Mouse (Mus musculus) left cerebral cortex, postnatal 25 days (tissue): Measurements from ENCODE around the gene Atxn7. TPM values are rescaled to one million over a fixed set of nuclear protein-coding genes. Genes with fewer than 3 reads are reported as not detected.
"Not testable (repeated sequence)": the region's sequence is repeated elsewhere in the genome, so short reads cannot be mapped to it uniquely, and the experiment has no call there.

Experiments used
- DNase-seq, 2 experiments: peaks; one replicate each; pipeline ENCODE4 v3.0.0; 2022; ENCODE audit warnings: low spot score in 2 of 2, mixed read lengths in 1 of 2
- intact Hi-C: fragments of 180-260 bp; cut with DNase I; formaldehyde crosslinking; loops from one replicate; pipeline ENCODE4 v1.15.1; 2025
- total RNA-seq, 2 experiments: library from RNA; stranded (reverse); gene quantifications; 2 replicates each; pipeline ENCODE4 v1.2.3; 2021

Atxn7 gene
- 10 to 100 TPM; 23.3 to 25.1 TPM for total RNA-seq

DNA sequence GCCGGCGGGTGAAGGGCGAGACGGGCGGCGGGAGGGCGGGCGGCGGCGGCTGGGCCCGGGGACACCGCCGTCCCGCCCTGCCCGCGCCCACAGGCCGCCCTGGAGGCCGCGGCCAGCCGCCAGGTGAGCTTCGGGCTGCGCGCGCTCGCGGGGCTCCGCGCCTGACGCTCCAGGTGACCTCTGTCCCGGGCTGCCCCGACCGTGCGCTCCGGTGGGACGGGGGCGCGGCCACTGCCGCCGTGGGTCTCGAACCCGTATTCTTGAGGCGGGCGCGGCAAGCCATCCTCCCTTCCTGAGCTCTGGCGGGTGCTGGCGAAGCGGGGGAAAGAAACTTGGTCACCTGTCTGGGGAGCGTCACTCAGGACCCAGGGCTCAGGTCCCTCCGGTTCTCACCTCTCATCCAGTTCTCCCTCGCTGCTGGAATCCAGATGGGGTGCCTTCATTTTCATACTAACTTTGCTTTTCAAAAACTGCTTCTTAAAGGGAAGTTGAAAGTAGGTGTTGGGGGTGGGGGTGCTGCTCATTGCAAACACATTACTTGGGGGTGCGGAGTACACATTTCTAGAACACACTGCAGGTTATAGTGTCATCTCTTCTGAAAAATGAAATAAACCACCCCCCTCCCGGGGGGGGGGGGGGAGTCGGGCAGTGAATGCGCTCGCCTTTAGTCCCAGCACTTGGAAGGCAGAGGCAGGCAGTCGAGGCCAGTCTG lies at the start of gene Atxn7, which contains the start of gene Thoc7:
Gene Atxn7 (plus strand): TSS at position 40 of the 712 bp plus-strand sequence.
Gene Thoc7 (minus strand): TSS at position 452 of the 712 bp plus-strand sequence.
- intact Hi-C loops, result loop anchor here (5.0 kb wide), 1 partner anchor 136 kb away; no protein-coding TSS in a partner anchor
- DNase-seq, result peak; percentile 30 to 40

DNA sequence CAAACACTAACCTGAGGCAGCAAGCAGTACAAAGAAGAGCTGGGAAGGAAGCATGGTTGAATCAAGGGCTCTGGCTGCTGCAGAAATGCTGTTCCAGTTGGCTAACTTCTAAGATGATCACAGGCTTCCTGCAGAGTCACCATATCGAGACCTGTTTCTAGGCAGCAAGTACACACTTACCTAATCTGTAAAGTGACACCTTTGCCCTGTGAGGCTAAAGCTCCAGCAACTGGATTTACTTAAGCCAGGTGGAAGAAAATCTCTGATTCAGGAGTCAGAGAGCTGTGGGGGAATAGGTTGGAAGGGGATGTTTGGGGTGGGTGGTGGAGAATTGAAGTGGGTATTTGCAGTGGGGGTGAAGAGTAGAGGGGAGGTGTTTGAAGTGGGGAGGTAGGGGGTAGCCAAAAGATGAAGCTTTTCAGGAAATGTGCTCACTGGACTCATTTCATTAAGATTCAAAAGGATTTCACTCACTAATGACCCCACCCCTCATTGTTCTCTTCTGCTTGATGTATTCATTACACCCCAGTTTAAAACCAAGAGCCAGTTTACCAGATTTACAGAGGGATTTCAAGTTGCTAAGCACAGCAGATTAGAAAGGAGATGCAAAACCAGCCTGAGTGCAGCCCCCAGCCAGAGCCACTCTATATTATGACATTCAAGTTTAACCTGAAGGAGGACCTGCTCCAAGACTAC lies 46.7 kb upstream of the Atxn7 start, which contains the start of gene Gm281:
Gene Gm281 (minus strand): TSS at position 92 of the 696 bp plus-strand sequence.
- no peak for DNase-seq
- intact Hi-C loops, result loop anchor here (5.0 kb wide), 1 partner anchor 452 kb away; no protein-coding TSS in a partner anchor

GRCm38 (mm10) chr14:13915207-13915606 lies 46.0 kb upstream of the Atxn7 start:
- intact Hi-C loops, result loop anchor here (5.0 kb wide), 1 partner anchor 453 kb away; no protein-coding TSS in a partner anchor
- no peak for DNase-seq

DNA sequence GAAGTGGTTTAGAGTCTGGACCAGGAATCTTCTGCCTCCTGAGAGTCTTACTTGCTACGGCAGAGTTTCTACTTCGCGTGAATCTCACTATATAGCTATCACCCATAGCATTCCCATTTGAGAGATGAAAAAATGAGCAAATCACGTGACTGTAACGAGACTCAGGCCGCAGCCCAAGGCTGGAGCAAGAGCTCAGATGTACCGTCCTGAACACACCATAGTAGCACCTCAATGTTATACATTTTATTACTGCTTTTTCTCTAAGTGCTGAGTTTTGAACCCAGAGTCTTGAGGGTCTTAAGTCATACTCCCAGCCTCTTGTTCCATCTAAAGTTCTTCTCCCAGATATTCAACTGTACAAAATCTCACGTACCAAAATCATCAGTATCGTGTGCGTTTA lies 44.0 kb upstream of the Atxn7 start:
- intact Hi-C loops, result loop anchor here (1.0 to 5.0 kb wide), 2 partner anchors 455 to 561 kb away; no protein-coding TSS in a partner anchor
- no peak for DNase-seq

- peak; percentile 77 to 82 for DNase-seq
- intact Hi-C loops, result loop anchor here (1.0 to 5.0 kb wide), 2 partner anchors 455 to 561 kb away; no protein-coding TSS in a partner anchor
Observed at GRCm38 (mm10) chr14:13917630-13918029, 43.6 kb upstream of the Atxn7 start.

DNA sequence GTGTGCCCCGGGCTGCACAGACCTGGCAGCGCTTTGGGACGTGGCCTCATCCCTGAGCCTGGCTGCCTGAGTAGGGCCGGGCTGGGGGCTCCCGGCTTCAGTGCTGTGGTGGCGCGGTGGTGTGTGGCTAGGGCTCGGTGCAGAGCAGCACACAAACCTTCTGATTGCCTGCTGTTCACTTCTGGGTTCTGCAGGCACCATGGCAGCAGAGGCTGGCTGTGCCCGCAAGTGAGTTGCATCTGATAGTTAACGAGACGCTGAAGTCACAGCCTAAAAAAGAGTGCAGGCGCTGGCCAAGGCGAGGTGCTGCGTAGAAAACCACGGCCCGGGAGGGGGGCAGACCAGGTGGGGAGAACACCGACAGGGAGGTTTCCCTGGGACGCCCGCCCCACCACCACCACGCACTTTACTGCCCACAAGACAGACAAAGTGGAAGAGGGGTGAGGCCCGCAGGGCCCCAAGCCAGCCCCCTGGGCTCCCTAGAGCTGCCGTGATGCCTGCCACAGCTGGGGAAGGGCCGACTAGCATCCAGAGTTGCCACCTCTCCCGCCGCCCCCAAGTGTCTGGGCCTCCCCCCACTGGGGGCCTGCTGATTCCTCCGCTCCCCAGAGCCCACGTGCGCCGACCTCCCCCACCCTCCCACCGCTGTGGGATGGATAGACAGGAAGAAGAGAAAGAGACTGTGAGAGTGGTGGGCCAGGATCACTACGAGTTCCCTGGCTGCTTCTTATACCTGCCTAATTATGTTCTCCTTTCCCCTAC lies 27.8 kb upstream of the Atxn7 start:
- intact Hi-C loops, result no loop called here
- DNase-seq, result no peak

DNA sequence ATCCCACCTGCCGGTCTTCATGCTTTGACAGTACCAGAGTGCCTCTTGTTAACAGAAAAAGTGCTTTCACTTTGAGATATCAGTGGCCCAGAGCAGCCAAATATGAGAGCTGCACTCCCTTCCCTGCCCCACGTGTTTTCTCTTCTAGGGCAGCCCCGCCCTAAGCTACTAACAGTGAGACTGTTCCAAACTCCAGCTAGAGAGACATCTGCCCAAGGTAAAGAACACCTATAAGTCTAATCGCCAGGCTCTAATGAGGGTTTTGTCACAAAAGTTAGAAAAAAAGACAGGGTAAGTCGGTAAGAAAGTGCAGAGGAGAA lies 27.2 kb upstream of the Atxn7 start:
- intact Hi-C loops, result no loop called here
- DNase-seq, result no peak

DNA sequence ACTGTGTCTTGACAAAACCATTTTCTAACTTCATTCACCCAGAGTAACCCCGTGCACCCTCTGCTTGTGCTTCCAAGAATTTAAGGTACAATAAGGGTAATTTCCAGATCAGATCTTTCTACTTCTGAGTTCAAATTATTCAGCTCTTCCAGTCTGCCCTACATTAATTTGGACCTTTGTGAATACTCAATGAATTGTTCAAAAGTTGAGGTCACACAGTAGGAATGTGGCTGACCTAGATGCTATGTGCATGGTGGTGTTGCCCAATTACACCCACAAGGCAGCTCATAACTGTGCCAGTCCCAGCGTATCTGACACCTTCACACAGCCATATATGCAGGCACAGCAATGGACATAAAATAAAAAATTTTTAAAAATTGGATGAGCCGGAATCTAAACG lies 16.6 kb upstream of the Atxn7 start:
- intact Hi-C loops, result no loop called here
- no peak for DNase-seq

DNA sequence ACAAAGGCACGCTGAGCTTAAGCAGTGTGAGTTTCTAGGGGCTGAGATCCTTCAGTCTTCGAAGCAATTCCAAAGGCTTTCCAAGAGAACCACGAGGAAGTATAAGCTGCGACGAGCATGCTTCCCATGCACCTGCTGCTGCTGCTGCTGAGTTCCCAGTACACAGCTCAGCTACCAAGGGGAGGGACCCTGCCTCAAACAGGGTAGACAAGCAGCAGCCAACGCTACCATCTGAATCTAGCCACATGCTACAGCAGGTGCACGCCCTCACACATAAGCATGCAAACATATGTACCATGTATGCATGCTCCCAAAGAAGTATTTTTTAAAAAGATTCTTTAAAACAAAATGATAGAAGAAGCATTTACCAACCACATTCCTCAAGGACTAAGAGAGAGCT lies 12.9 kb upstream of the Atxn7 start:
- intact Hi-C loops, result no loop called here
- DNase-seq, result no peak

- intact Hi-C loops, result no loop called here
- peak in 1 of 2 experiments; percentile 14 for DNase-seq
Observed at GRCm38 (mm10) chr14:13950401-13950800, 10.8 kb upstream of the Atxn7 start.

DNA sequence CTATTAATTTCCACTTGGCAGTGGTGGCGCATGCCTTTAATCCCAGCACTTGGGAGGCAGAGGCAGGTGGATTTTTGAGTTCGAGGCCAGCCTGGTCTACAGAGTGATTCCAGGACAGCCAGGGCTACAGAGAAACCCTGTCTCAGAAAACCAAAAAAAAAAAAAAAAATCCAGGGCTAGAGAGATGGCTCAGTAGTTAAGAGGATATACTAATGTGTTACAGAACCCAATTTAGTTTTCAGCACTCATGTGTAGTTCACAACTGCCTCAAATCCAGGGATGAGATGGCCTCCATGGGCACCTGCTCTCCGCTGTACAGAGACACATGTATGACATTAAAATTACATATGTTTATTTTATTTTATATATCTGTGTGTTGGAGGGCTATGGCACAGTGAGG lies 9.1 kb upstream of the Atxn7 start:
- intact Hi-C loops, DNase-seq: not testable (repeated sequence)

- intact Hi-C loops, result loop anchor here (1.0 to 5.0 kb wide), 2 partner anchors 52 to 137 kb away; no protein-coding TSS in a partner anchor
- DNase-seq, result peak; percentile 18 to 24
Observed at GRCm38 (mm10) chr14:13960079-13960478, 1.2 kb upstream of the Atxn7 start.

DNA sequence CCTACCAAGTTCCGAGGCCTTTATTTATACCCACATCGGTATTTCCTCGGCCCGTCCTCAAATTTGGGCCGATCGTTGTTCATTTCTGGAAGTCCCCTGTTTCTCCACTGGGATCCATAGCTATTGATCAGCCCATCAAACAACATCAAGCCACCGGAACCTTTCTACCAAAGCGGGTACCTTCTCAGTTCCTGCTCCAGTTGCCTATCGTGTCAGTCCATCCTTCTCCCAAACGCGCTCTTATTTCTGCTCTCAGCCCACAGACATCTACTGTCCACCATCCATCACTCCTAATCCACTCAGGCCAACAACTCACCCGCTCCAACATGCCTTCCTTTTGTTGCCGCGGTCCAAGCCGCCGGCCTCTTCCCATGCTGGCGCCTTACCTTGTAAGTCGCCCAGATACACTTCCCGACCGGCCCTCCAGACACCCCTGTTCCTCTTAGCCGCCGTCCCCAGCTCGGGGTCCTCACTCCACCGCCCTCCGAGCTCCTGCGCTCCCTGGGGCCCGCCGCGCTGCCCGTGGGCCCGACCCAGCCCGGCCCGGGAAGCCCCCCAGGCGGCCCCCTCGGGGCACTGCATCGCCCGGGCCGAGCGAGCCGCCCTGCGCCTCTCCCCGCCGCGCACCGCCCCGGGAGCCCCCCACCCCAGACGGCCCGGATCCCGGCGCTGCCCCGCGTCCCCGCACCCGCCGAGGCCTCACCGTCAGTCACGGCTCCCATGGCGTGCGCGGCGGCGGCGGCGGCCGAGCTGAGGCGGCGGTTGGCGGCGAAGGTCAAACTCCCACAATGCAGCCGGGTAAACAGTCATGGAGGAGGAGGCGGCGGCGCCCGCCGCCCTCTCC lies 536 bp upstream of the Atxn7 start:
- intact Hi-C loops, result loop anchor here (1.0 to 5.0 kb wide), 2 partner anchors 52 to 137 kb away; no protein-coding TSS in a partner anchor
- peak; percentile 61 to 62 for DNase-seq

DNA sequence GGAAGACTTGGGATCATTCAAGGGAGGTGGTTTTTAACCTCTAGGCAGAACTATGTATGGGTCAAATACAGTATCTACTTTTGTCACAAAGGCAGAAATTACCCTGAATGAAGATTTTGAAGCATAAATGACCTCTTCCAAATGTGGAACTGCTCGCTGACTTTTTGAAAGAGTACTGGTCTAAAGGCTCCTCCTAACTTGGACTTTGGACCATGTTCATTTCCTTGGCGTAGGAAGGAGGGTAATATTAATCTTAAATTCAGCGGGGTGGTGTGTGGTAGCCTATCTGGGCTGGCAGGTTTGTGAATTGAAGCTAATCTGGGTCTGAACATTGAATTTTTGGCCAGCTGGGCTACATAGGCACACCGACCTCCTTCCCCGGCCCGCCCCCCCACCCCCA lies 1.2 kb downstream of the Atxn7 start:
- DNase-seq, result no peak
- intact Hi-C loops, result loop anchor here (5.0 kb wide), 1 partner anchor 135 kb away; no protein-coding TSS in a partner anchor

- DNase-seq, result no peak
- intact Hi-C loops, result loop anchor here (5.0 kb wide), 1 partner anchor 134 kb away; no protein-coding TSS in a partner anchor
Observed at GRCm38 (mm10) chr14:13963527-13963926, 2.3 kb downstream of the Atxn7 start.

- no peak for DNase-seq
- intact Hi-C loops, result no loop called here
Observed at GRCm38 (mm10) chr14:13967607-13968006, 6.4 kb downstream of the Atxn7 start.

- intact Hi-C loops, result no loop called here
- DNase-seq, result no peak
Observed at GRCm38 (mm10) chr14:13968476-13968875, 7.2 kb downstream of the Atxn7 start.

DNA sequence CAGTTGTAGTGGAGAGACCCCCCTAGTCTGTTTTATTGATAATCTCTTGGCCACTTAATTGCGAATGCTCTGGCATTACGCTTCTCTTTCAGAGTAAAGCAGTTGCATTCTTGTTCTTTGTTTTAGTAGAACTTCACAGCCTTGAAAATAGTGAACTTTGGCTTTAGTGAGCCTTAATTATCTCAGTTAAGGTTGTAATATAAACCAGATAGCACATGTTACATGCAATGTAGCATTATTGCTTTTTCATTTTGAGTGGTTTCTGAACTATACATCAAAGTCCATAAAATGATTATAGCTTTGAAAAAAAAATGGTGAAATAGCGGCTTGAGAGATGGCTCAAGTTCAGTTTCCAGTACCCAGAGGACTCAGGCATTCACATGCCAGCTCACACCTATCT lies 9.3 kb downstream of the Atxn7 start:
- DNase-seq, result no peak
- intact Hi-C loops, result no loop called here
